Mouse (Mus musculus): ENCODE results near the gene Gpd2. TPM values are rescaled to one million over a fixed set of nuclear protein-coding genes. Genes with fewer than 3 reads are reported as not detected.

Gpd2 gene
- polyA plus RNA-seq, 1 experiment from 2014 or later, result 17.2 TPM

- Histone ChIP-seq H3K36me3 (ENCODE audit: insufficient read depth, low read length) (no peaks in the 10 kb centered on the region), H3K4me1 (ENCODE audit: insufficient read depth, low read length) (no peaks in the 10 kb centered on the region), H3K9me3 (ENCODE audit: low read length) (no peaks in the 10 kb centered on the region), H3K9ac (replicated peaks; ENCODE audit: low read length) (no peak overlapping the region), H3K4me3 (ENCODE audit: low read length) (no peak overlapping the region), H3K27me3 (ENCODE audit: insufficient read depth, low read length) (no peaks in the 10 kb centered on the region), H3K4me2 (replicated peaks; ENCODE audit: low read depth, low read length) (no peak overlapping the region), H3K27ac (ENCODE audit: low read length) (no peak overlapping the region)
- no peak for ATAC-seq (ENCODE audit: low FRiP score, low TSS enrichment)
- 84% methylated on average over 4 of the region's 4 CpGs for WGBS
Observed at GRCm38 (mm10) chr2:57407414-57408019, 170.1 kb downstream of the Gpd2 start.

- Histone ChIP-seq H3K4me3 (ENCODE audit: low read length) (no peak overlapping the region), H3K4me1 (ENCODE audit: insufficient read depth, low read length) (no peaks in the 10 kb centered on the region), H3K27me3 (ENCODE audit: insufficient read depth, low read length) (no peaks in the 10 kb centered on the region), H3K9ac (replicated peaks; ENCODE audit: low read length) (no peak overlapping the region), H3K9me3 (ENCODE audit: low read length) (no peaks in the 10 kb centered on the region), H3K4me2 (replicated peaks; ENCODE audit: low read depth, low read length) (no peak overlapping the region), H3K27ac (ENCODE audit: low read length) (no peak overlapping the region), H3K36me3 (ENCODE audit: insufficient read depth, low read length) (no peaks in the 10 kb centered on the region)
- WGBS, result 83% methylated on average over 4 of the region's 4 CpGs
- no peak for ATAC-seq (ENCODE audit: low FRiP score, low TSS enrichment)
Observed at GRCm38 (mm10) chr2:57408413-57408812, 171.0 kb downstream of the Gpd2 start.

DNA sequence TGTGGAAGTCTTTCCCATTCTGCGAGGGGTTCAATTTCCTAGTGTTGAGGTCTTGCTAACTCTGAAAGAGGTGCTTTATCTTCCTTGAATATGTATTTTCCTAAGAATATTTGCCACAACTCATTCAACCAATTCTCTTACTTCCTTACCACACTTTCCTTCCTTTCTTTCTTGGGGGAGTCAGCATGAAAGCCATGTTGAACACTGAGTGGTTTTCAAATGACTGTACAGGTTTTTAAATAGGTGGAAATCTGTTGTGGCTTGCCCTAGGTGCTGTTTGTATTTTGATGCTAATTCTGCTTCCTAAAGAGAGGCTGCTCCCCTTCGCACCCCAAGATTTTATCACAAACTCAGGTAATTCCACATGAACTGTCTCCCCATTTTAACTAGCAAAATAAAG is 174.1 kb downstream of the Gpd2 start:
- H3K27ac ChIP-seq (ENCODE audit: low read length), result no peak overlapping the region
- WGBS, result 88% methylated on average over 2 of the region's 2 CpGs
- no peak overlapping the region for H3K9ac ChIP-seq (replicated peaks; ENCODE audit: low read length)
- no peak for ATAC-seq (ENCODE audit: low FRiP score, low TSS enrichment)
- no peaks in the 10 kb centered on the region for H3K27me3 ChIP-seq (ENCODE audit: insufficient read depth, low read length)
- H3K9me3 ChIP-seq (ENCODE audit: low read length), result no peaks in the 10 kb centered on the region
- no peaks in the 10 kb centered on the region for H3K36me3 ChIP-seq (ENCODE audit: insufficient read depth, low read length)
- no peak overlapping the region for H3K4me2 ChIP-seq (replicated peaks; ENCODE audit: low read depth, low read length)
- H3K4me1 ChIP-seq (ENCODE audit: insufficient read depth, low read length), result no peaks in the 10 kb centered on the region
- H3K4me3 ChIP-seq (ENCODE audit: low read length), result no peak overlapping the region

GRCm38 (mm10) chr2:57414550-57415160 is 177.2 kb downstream of the Gpd2 start:
- Histone ChIP-seq H3K9ac (replicated peaks; ENCODE audit: low read length) (no peak overlapping the region), H3K36me3 (ENCODE audit: insufficient read depth, low read length) (no peaks in the 10 kb centered on the region), H3K4me3 (ENCODE audit: low read length) (no peak overlapping the region), H3K9me3 (ENCODE audit: low read length) (no peaks in the 10 kb centered on the region), H3K4me1 (ENCODE audit: insufficient read depth, low read length) (no peaks in the 10 kb centered on the region), H3K27ac (ENCODE audit: low read length) (no peak overlapping the region), H3K4me2 (replicated peaks; ENCODE audit: low read depth, low read length) (no peak overlapping the region), H3K27me3 (ENCODE audit: insufficient read depth, low read length) (no peaks in the 10 kb centered on the region)
- no peak for ATAC-seq (ENCODE audit: low FRiP score, low TSS enrichment)
- WGBS, result 92% methylated on average over 9 of the region's 9 CpGs

- Histone ChIP-seq H3K4me2 (replicated peaks; ENCODE audit: low read depth, low read length) (no peak overlapping the region), H3K27ac (ENCODE audit: low read length) (no peak overlapping the region), H3K9ac (replicated peaks; ENCODE audit: low read length) (no peak overlapping the region), H3K4me1 (ENCODE audit: insufficient read depth, low read length) (no peaks in the 10 kb centered on the region), H3K36me3 (ENCODE audit: insufficient read depth, low read length) (no peaks in the 10 kb centered on the region), H3K4me3 (ENCODE audit: low read length) (no peak overlapping the region), H3K9me3 (ENCODE audit: low read length) (no peaks in the 10 kb centered on the region), H3K27me3 (ENCODE audit: insufficient read depth, low read length) (no peaks in the 10 kb centered on the region)
- 68% methylated on average over 1 of the region's 1 CpGs for WGBS
- ATAC-seq (ENCODE audit: low FRiP score, low TSS enrichment), result no peak
Observed at GRCm38 (mm10) chr2:57416711-57417110, 179.3 kb downstream of the Gpd2 start.

Other genes with a start within 250 kb of the Gpd2 start
- gene Nr4a2, start 113.6 kb upstream of the Gpd2 start, polyA plus RNA-seq (2015; fragmentation: Nextera tagmentation; extraction: Ambion mirVana), result 3.7 and 4.0 TPM in 2 replicates

Data from kidney, embryonic 16.5 days (tissue).